Mouse (Mus musculus): ENCODE measurements around the gene Slc22a23.
"Not testable (repeated sequence)": the region's sequence is repeated elsewhere in the genome, so short reads cannot be mapped to it uniquely, and the experiment has no call there.

Gene Slc22a23

DNA sequence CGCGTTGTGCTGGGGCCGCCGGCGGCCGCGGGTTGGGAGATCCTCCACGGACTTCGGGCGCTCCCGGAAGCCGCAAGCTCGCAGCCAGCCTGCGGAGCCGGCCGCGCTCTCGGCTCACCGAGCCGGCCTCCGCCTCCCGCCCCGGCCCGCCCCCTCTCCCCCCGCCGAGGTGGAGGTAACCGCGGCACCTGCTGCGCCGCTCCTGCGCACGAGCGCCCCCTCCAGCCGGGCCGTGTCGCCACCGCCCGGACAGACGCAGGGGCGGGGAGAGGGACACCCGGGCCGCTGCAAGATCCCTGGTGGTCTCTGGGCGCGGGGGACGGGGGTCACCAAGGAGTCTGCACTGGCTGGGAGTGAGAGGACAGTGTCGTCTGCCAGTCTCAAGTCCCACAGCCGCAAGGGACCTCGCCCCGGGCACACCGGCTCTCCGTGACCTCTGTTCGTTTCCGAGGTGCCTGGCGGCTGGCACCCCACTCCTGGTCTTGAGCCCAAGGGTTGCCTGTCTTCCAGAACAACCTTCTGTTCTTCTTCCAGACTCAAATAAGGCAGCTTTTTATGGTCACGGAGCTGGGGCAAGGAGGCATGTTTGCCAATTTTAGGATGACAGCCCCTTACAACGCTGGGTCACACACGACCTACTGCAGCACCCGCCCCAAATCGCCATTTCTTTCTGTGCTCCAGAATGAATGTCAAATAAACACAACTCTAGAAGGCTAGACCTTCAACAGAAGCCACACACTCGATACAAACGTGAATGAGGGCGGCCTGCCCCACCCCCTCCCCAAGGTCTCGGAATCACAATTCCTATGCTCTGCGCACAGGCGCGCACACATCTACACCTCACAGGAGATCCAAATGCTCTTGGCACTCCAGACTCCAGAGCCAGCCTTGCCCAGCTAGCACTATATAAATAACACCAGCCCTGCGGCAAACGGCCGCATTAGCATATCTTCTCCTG, at the start of gene Slc22a23:
Gene Slc22a23, minus strand, starts transcription at position 55 of the 958 bp plus-strand sequence.
- peak; percentile 75 for DNase-seq

DNA sequence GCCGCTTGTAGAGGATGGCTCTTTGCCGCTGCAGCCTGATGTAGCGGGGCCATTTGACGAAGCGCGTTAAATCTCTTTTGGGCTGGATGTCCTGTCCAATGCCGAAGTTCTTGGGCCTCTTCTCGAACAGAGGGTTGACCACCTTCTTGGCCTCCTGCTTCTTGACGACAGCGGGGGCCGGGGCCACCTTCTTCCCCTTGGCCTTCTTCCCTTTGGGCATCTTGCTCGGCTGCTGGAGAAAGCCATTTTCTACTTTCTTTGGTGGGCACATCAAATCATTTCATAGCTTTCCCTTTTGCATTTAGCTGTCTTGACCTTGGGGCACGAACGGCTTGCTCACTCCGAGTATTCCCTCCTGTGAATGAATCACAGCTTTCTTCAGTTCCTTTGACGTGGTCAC, 49.3 kb upstream of the Slc22a23 start:
- DNase-seq, result not testable (repeated sequence)

DNA sequence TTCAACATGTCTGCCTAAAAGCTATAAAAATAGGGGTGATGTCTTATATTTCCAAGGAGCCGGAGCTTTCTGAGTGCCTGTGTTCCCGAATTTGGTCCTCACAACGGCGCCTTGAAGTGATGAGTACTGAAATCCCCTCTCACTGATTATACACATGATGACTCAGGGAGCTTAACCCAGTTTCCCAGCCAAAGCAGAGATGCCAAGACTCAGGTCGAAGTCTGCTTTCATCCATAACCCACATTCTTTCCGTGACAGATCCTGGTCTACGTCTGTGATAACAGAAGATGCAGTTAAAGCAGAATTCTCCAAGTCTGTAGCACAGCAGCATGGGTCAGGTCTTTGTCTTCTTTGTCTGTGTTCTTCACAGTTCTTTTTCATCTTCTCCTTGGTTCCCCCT, 47.4 kb upstream of the Slc22a23 start:
- DNase-seq, result no peak

DNA sequence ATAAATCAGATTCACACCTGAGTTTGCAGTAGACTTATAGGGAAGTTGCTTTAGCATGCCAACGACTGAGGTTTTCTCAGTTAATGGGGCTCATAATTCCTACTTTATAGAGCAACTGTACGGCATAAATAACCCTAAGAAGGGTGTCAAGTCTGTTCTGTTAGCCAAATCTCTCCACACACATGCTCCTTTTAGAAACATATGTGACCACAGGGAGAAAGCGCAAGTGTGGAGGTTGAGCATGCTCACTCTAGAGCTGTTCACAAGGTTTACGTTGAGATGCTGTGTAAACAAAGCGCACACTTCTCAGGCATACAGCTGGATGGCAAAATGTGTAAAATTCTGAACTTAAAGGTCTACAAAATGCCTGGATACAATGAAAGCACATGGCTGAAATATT, 43.2 kb upstream of the Slc22a23 start:
- DNase-seq, result no peak

DNA sequence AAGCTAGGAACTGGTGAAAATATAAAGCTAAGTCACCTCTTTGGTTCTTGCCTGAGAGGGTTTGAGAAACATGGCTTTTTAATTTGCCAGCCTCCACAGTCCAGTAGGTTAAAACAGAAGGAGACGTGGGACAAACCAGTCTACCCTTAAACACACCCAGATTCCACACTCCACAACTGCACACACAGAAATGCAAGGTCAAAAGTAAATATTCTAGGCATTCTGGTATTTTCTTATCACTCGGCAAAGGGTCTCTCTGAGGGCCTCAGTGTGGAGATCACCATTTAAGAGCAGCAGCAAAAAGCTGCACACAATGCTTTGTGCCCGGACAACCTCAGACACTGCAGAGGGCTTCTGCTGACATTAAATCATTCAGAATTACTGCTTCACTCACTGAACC, 38.4 kb upstream of the Slc22a23 start:
- DNase-seq, result no peak

DNA sequence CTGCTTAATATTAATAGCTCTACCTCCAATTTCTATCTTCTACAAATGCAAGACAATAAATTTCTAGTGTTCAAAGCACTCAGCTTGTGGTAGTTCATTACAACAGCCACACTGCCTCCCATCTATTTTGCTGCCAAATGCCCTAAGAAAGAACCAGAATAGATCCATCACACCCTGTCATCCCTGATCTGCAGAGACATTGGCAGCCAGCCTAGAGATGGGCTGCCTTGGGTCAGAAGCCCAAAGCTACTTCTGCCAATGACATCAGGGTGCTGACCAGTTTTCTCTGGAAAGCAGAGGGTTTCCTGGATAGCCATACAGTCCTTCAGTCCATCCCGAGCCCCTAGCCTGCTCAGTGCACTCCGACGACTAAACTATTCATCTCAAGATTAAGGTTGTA, 33.9 kb upstream of the Slc22a23 start:
- no peak for DNase-seq

DNA sequence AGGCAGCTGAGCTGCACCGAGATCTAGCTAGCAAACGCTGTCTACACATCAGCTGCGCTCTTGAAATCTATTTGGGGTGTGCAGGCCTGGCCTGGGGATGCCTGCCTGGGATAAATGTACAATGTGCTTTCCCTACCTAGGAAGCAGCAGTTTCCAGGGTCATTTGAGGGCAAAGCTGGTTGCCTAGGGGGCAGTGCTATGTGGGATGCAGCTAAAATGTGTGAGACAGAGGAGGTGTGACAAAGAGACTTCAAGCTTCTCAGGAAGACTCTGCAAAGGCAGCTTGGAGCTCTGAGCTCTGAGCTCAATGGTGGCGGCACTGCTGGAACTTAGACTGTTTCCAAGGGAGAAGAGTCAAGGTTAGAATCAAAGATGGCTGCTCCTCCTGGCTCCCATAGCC, 30.2 kb upstream of the Slc22a23 start:
- DNase-seq, result no peak

DNA sequence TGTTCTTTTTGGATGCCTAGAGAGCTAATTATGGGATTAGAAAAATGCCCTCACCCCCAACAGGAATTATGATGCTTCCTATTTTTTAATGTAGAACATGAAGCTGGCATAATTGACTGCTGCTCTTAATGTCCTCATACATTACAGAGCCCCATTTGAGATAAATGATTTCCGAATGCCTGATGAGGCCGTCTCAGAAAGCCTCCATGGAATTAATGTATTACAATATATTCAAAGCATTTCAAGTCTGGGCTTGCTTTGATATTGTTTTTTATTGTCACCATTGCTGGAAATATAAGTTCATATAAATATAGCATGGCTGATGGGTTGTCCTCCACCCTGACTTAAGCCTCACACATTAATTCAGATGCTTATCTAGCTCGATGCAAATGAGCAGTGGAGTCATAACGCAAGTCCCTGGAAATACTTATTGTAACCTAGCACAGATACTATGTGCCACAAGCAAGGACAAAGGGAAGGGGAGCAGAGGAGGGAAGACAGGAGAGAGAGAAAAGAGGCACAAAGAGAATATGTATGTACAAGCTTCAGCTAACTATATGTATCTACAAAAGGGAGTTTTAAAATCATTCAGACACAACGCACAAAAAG, 28.0 kb upstream of the Slc22a23 start:
- DNase-seq, result no peak

DNA sequence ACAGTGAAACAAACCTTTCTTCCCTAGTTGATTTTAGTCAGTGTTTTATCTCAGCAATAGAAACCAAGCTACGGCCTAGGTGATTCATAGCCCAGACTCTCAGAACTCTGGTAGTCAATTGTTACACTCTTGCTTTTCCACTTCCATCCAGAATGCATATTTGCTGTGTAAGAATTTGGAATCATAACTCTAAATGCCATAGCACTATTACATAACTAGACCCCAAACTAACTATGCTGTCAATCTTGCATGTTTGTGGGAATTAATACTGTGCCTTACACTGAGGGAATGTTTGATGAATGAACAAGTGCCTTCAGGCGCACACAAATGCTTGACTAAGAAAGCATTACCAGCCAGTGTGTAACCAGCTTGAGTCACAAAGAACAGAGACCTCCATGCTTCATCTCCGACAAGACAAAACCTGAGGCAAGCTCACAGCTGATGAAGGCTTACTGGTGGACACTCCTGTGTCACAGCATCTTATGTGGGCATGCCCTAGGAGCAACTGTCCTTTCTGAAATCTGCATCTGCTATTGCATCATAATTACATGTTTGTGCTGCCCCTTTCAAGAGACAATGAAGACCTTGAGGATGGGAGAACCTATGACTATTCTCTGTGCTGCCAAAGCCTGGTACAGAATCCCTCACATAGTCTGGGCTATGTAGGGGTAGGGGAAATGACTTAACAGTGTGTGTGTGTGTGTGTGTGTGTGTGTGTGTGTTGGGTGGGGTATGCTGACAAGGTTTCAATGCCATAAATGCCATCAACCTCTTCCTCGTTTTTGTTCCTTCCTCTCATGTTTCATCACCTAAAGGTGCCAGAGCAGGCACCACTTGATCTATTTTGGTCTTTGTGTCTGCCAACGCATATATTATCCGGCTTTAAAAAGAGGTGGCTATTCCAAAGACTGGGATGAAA, 27.2 kb upstream of the Slc22a23 start:
- no peak for DNase-seq

DNA sequence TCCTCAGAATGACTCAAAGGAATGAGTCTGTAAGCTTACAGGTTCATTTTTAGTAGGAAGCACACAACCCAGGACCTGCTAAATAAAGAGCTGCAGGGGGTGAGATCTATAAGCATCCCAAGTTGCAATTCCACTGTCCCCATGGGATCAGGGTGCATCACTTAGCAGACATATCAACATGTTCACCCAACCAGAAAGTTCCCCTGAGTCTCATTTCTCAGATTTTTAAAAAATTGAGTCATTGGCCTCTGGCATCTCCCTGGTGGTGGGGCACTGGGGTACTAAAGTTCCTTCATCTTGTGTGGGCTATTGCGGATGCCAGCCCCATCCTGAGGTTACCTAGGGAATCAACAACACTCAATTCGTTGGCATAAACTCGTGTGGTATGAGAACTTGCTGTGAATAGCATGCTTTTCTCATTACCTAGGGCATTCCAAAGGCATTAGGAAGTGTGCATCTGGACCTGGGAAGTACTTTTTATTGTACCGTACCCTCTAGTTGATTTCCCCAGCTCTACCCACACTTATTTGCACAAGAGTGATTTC, 25.4 kb upstream of the Slc22a23 start:
- DNase-seq, result no peak

DNA sequence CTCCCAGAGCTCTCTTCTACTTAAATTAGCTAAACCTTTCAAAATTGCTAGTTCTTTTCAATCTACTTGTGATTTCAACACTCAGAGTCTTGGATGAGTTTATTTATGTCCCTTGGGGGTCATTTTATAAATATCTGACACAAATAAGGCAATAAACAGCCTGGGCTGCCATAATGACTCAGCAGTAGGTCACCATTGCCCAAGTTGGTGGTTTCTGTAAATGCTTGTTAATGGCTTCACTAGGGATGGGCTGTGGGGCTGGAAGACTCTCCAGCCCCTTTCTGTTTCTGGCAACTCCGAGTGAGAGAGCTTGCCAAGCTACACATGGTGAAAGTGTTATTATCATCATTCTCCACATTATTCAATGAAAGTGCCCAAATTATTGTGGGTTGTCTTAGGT, 20.2 kb upstream of the Slc22a23 start:
- no peak for DNase-seq

DNA sequence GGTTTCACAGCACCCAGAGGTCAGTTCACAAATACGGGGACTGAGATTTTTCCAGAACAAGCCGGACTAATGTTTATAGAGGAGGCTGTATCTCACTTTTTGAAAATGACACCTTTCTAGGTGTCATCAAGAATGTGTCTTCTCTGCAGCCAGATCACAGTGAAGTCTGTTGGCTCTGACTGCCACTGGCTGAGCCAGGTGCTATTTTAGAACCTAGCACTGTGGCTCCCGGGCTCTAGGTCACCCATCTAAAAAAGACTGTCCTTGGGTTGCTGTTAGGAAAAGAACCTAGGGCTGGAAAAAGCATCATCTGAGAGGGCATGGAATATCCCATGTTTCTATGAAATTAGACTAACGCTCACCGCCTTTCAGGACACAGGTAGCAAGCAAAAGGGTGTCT, 10.7 kb upstream of the Slc22a23 start:
- no peak for DNase-seq

DNA sequence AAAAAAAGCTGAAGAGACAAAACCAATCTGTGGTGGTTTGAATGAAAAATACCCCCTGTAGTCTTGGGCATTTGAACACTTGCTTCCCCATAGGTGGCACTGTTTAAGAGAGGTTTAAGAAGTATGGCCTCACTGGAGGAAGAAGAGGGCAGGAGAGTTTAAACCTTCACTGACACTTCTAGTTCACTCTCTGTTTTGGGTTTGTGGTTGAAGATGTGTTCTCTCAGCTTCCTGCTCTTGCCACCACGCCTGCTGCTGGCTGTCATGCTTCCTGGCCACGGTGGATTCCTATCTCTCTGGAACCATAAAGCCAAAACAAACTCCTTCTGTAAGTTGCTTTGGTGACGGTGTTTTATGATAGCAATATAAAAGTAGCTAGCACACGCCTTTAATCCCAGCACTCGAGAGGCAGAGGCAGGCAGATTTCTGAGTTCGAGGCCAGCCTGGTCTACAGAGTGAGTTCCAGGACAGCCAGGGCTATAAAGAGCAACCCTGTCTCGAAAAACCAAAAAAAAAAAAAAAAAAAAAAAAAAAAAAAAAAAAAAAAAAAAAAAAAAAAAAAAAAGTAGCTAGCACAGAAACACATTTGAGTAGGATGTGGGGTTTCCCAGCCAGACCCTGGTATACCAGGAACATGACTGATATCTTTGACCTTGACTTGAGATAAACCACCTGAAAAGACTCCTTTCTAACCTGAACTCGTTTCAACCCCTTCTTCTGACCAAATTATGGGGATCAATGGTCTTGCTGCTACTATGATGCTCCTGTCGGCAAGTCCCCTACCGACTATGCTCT, 10.0 kb upstream of the Slc22a23 start:
- DNase-seq, result no peak

DNA sequence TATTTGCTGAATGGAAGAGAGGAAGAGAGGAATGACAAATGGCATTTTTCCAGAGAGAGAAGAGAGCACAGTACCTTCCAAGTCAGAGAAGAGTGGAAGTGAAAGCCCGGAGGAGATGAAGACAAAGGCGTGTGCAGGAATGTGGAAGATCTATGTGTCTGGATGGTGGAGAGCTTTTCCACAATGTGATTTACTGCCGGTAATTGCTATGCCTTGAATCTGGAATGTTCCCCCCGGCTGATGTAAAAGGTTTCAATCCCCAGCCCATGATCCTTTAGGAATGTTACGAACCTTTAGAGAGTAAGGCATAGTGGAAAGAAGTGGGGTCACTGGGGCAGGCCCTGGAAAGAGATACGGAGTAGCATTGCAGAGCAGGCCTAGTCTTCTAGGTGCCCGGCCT, 8.3 kb upstream of the Slc22a23 start:
- no peak for DNase-seq

DNA sequence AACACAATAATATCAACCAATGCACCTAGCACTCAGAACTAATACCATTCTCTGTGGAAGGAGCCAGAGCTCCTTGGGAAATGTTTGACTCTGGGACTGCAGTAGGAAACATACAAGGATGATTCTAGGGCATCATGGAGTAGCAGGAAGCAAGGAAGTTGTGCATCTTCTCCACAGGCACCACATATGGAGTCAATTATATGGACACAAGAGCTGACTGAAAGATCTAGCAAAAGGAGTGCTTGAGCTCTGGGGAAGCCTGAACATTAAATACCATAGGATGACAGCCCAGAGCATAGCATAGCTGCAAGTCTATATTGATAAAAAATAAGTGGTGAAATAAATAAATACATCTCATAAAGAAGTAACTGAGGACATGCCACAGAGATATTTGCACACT, 6.5 kb upstream of the Slc22a23 start:
- no peak for DNase-seq

DNA sequence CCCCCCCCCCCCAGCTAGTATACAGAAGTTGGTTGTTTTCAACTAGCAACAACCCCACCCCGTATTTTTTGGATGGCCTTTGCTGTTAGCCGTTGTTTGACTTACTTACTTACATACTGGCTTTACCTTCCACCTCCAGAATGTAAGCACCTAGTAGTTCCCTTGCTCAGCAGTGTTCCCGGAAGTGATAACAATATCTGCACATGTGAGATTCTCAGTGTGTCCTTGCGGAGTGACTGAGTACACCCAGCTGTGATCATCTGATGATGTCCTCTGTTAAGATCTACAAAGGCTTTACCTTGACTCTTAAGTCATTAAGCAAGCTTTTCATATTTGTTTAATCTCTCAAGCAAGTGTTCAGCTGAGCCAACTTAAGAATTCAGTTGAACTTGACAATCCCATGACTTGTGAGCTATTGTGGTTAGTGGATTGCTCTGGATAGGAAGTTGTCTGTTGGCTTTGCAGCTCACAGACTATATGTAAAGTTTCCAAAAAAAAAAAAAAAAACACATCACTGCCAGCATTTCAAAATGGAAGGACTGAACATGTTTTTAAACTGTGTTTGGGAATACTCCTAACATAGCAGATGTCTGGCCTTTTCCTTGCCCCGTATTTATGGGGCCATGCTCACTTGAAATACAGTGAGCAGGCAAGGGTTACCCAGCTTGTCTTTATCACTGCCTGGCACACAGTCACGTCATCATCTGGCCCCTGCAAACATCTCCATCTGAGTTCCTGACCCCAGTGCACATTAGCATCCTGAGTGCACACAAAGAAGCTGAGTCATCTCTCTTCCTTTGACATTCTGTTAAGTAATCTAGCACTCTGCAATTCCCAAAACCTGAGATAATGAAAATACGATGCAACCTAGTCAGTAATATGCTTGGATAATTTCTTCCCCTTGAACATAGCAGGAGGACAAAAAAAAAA, 3.2 kb upstream of the Slc22a23 start:
- DNase-seq, result no peak

DNA sequence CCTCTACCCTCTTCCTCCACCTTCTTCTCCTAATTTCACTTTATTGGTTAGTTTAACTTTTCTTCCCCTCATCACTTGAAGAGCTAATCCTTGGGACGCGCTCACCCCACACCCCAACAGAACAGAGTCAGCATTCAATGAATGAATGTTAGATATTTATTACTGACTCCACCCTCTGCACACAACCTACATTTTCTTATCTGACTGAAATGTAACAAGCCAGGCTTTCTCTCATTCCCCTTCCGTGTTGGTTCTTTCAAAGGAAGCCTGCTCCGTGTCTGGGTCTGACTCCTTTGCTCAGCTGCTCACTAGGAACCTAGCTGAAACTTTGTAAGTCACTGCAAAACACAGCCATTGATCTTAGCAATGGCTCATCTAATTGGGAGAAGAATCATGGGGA, 1.8 kb upstream of the Slc22a23 start:
- DNase-seq, result no peak

DNA sequence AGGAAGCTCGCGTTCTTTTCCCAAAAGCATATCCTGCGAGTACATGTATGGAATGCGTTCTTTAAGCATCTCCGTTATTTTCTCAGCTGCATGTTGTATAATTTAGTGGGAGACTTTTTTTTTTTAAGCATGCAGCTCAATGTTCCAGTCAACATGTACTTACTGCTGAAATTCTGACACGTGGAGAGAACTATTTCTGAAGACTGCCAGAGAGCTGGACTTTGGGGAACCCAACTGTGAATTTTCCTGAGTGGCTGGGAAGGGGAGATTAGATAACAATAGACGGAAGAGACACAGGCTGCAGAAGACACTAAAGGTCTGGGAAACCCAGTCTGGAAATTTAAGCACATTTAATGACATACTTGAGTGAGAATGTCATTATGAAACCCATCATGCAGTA, 1.3 kb upstream of the Slc22a23 start:
- no peak for DNase-seq

DNA sequence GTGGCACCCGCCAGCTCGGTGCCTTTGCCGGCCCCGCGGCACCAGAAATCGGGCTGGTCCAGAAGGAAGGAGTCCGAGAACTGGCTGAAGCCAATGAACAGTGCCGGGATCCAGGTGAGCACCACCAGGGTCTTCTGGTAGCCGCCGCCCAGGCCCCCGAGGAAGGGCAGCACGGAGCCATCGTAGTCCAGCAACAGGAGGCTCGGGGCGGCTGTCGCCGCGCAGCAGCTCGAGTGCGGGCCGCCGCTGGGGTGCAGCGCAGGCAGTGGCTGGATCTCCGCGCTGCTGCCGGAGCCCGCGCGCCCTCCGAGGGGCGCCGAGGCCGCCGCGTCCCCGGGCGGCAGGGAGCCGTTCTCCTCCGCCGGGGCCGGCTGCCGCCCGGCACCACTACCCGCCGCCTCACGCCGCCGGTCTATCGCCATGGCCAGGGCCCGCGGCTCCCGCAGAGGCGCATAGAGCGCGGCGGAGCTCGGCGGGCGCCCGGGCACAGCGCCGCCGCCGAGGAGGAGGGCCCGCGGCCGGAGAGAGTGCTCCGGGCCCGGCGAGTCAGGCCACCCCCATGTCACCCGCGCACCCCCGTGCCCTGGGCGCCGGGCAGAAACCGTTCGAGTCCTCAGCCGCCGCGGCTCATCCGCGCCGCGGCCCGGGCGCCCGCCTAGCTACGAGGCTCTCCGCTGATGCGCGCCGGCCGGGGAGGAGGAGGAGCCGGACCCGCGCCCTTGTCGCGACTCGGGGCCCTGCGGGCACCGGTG, 430 bp downstream of the Slc22a23 start:
- peak; percentile 27 for DNase-seq

DNA sequence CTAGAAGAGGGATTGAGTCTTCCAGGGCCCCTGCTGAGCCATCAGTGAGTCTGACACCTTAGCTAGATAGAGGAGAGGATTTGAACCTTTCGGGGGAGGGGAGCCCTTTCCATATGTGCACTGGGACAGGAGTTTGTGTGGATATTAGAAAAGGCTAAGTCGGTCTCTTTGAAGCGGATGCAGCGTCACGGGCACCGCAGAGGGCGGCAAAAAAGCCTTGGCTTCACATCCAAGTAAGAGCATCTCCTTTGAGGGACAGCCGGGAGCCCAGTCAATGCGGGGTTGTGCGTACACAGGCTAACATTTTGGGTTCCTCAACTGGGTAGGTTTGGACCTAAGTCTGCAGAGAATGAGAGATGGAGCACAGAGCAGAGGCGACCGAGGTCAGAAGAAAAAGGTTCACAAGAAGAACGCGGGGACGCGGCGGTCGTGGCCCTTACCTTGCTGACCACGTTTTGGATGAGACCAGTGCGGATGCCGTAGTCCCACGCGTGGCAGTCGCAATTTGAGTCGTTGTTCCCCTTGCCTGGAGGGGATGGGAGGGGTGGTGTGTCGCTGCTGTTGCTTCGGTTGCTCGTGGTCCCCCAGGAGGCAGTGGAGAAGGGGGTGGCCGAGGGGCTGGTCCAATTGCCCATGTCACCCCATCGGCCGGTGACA, 1.1 kb downstream of the Slc22a23 start:
- DNase-seq, result no peak
